Mouse (Mus musculus) liver, adult 2 months (tissue): ENCODE data around the gene Tmem205. TPM values are rescaled to one million over a fixed set of nuclear protein-coding genes. Genes with fewer than 3 reads are reported as not detected.

ENCODE experiments used
- DNase-seq: peaks from one replicate; pipeline ENCODE4 v3.0.0-alpha.2; 2011; ENCODE audit warnings: low read depth, low spot score; ENCODE audit errors: extremely low read depth
- H3K27ac ChIP-seq: fragments of 200-500 bp; replicated peaks from 2 replicates; pipeline ENCODE4 v1.5.1; 2012; ENCODE audit warnings: low read depth, mild to moderate bottlenecking, control low read depth, inconsistent platforms, low read length; ENCODE audit not compliant: insufficient read depth
- H3K27me3 ChIP-seq: fragments of 200-500 bp; 2 replicates; pipeline ENCODE4 v1.6.1; 2012; ENCODE audit warnings: mild to moderate bottlenecking, moderate library complexity, low read length, inconsistent platforms; ENCODE audit not compliant: control insufficient read depth, insufficient read depth
- H3K36me3 ChIP-seq: fragments of 200-500 bp; 2 replicates; pipeline ENCODE4 v1.6.1; 2012; ENCODE audit warnings: low read length, inconsistent platforms; ENCODE audit not compliant: control insufficient read depth, insufficient read depth
- H3K4me1 ChIP-seq: fragments of 200-500 bp; 2 replicates; pipeline ENCODE4 v1.6.1; 2011; ENCODE audit warnings: low read length; ENCODE audit not compliant: control insufficient read depth, insufficient read depth
- H3K4me3 ChIP-seq: fragments of 200-500 bp; 2 replicates; pipeline ENCODE4 v1.5.1; 2011; ENCODE audit warnings: low read depth, mild to moderate bottlenecking, control low read depth, low read length, moderate library complexity; ENCODE audit not compliant: insufficient read depth
- H3K79me2 ChIP-seq: fragments of 200-500 bp; 2 replicates; pipeline ENCODE4 v1.6.1; 2012; ENCODE audit warnings: inconsistent platforms, mild to moderate bottlenecking, low read length, moderate library complexity; ENCODE audit not compliant: control insufficient read depth, insufficient read depth
- H3K9ac ChIP-seq: fragments of 200-500 bp; 2 replicates; pipeline ENCODE4 v1.6.1; 2012; ENCODE audit warnings: low read depth, mild to moderate bottlenecking, control low read depth, inconsistent platforms, low read length
- CTCF ChIP-seq: fragments of 200-500 bp; IDR thresholded peaks from 2 replicates; pipeline ENCODE4 v1.5.1; 2011; ENCODE audit warnings: low read depth, low read length, control low read depth
- POLR2A ChIP-seq: fragments of 200-500 bp; IDR thresholded peaks from 2 replicates; pipeline ENCODE4 v1.6.1; 2011; ENCODE audit warnings: low read length, control low read depth; ENCODE audit not compliant: insufficient read depth; ENCODE audit errors: extremely low read depth
- WGBS: fragments of 180-500 bp; shearing (Covaris S2); methylation state at CpG from one replicate; pipeline ENCODE4 v1.1.7; 2018; 5-methylcytosine and 5-hydroxymethylcytosine counted together
- polyA plus RNA-seq: library from polyadenylated mRNA; depleted of rRNA; stranded (reverse); fragments of >200 nt; gene quantifications from 2 replicates; pipeline ENCODE4 v1.2.3, GENCODE M21; 2012
- total RNA-seq: library from RNA; depleted of rRNA; stranded (reverse); fragments of >200 nt; gene quantifications from 2 replicates; pipeline ENCODE4 v1.2.3, GENCODE M21; 2014

The Tmem205 gene
- total and polyA plus RNA-seq, 2 experiments: 970 to 1,979 TPM

DNA sequence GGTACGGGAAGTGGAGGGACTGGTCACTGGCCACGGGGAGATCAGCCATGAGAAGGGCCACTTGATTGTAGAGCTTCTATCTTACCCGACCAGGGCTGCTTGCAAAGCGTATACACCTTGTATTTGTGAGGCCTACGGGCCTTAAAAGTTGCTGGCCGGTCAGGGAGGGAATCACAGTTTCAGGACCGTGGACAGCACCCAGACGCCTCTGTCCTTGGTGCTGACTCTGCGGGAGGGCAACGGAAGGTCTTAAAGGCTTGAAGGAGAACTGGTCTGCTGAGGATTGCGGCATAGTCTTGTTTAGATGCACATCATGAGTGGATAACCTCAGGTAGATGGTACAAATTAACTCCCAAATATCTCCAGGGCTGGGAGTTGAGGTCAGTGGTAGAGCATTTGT is 23.0 kb upstream of the Tmem205 start:
- Histone ChIP-seq H3K9ac (no peak overlapping the region), H3K36me3 (no peaks in the 10 kb centered on the region), H3K27me3 (no peaks in the 10 kb centered on the region), H3K79me2 (no peaks in the 10 kb centered on the region), H3K4me1 (no peaks in the 10 kb centered on the region), H3K4me3 (no peak overlapping the region), H3K27ac (no peak overlapping the region)
- TF ChIP-seq CTCF (peak; percentile 57), POLR2A (no peak)
- DNase-seq: peak; percentile 21
- 16% methylated on average over 11 of the region's 11 CpGs for WGBS

DNA sequence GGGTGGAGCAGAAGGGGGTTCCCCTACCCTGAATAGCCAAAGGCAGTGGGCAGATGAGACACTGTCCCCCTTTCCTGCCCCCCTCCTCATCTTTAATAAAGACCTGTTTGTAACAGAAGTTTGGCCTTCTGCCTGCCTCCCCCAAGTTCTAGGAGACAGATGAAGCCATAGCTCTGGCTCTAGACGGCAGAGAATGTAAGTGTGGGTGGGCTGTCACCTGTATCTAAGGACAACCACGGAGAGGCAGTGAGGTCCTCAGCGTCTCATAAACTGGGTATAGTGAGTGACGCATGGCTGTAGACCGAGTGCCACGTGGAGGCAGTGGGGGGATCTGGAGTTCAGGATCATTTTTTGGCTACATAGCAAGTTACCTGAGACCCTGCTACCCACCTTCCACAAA is 21.4 kb upstream of the Tmem205 start:
- H3K4me1 ChIP-seq: no peaks in the 10 kb centered on the region
- no peak overlapping the region for H3K27ac ChIP-seq
- no peak for TF ChIP-seq POLR2A
- no peak for TF ChIP-seq CTCF
- no peaks in the 10 kb centered on the region for H3K36me3 ChIP-seq
- WGBS: 61% methylated on average over 6 of the region's 6 CpGs
- no peak overlapping the region for H3K9ac ChIP-seq
- no peaks in the 10 kb centered on the region for H3K79me2 ChIP-seq
- no peak overlapping the region for H3K4me3 ChIP-seq
- no peaks in the 10 kb centered on the region for H3K27me3 ChIP-seq
- no peak for DNase-seq

DNA sequence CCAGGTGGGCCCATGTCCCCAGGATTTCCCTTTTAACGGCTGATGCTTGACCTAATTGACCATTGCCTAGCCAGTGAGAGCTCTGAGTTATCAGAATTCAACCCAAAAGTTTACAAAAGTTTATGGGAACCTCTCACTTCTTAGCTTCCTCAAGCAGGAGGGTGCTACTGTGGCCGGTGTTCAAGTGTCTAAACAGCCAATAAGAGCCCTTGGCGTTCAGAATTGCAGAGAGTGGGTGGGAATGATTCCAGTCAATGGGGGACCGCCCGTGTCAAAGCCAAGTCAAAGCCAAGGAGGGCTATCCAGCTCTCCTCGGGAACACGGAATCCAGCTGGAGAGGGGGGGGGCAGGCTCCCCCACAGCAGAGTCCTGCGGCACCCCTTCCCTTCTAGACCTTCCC is 20.8 kb upstream of the Tmem205 start:
- 60% methylated on average over 8 of the region's 8 CpGs for WGBS
- no peak overlapping the region for H3K27ac ChIP-seq
- no peak for DNase-seq

GRCm38 (mm10) chr9:21947540-21948130 is 20.3 kb upstream of the Tmem205 start:
- DNase-seq: no peak
- Histone ChIP-seq H3K4me1 (no peaks in the 10 kb centered on the region), H3K27ac (no peak overlapping the region), H3K79me2 (no peaks in the 10 kb centered on the region), H3K9ac (no peak overlapping the region), H3K4me3 (no peak overlapping the region), H3K36me3 (no peaks in the 10 kb centered on the region), H3K27me3 (no peaks in the 10 kb centered on the region)
- 31% methylated on average over 26 of the region's 28 CpGs for WGBS
- no peak for TF ChIP-seq POLR2A
- TF ChIP-seq CTCF: no peak

More for the DNA sequence above, 20.8 kb upstream of the Tmem205 start:
- Histone ChIP-seq H3K9ac (no peak overlapping the region), H3K36me3 (no peaks in the 10 kb centered on the region), H3K4me1 (no peaks in the 10 kb centered on the region), H3K4me3 (no peak overlapping the region), H3K27me3 (no peaks in the 10 kb centered on the region), H3K79me2 (no peaks in the 10 kb centered on the region)
- TF ChIP-seq POLR2A (no peak), CTCF (no peak)

- WGBS: 25% methylated on average over 23 of the region's 23 CpGs
- no peaks in the 10 kb centered on the region for H3K4me1 ChIP-seq
- no peaks in the 10 kb centered on the region for H3K79me2 ChIP-seq
- TF ChIP-seq POLR2A (no peak), CTCF (no peak)
- no peak for DNase-seq
- H3K36me3 ChIP-seq: no peaks in the 10 kb centered on the region
- no peak overlapping the region for H3K27ac ChIP-seq
- H3K27me3 ChIP-seq: no peaks in the 10 kb centered on the region
- no peak overlapping the region for H3K9ac ChIP-seq
- H3K4me3 ChIP-seq: no peak overlapping the region
Observed at GRCm38 (mm10) chr9:21944267-21944666, 16.9 kb upstream of the Tmem205 start.

DNA sequence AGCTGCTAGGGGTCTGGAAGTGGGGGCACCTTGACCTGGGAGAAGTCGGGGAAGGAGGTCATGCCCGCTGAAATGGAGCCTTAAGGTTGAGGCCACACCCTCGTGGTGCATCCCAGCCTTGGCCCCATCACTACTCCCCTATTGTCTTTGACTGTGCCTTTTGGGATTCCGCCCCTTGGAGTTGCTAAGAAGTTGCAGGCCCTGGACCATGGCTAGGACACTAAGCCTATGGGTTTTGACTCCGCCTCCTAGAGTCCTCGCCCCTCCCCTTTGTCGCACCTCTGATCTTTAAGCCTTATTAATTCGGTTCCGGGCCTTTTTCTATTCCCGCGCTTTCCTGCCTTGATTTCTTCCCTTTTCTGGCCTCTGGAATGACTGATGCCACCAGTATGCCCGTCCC is 16.3 kb upstream of the Tmem205 start:
- Histone ChIP-seq H3K4me1 (no peaks in the 10 kb centered on the region), H3K27ac (no peak overlapping the region), H3K4me3 (no peak overlapping the region), H3K9ac (no peak overlapping the region), H3K36me3 (no peaks in the 10 kb centered on the region), H3K27me3 (no peaks in the 10 kb centered on the region), H3K79me2 (no peaks in the 10 kb centered on the region)
- DNase-seq: no peak
- WGBS: 44% methylated on average over 12 of the region's 12 CpGs
- TF ChIP-seq POLR2A (no peak), CTCF (no peak)
